Mouse (Mus musculus) embryo, embryonic 11 days (tissue): ENCODE measurements around the gene BC034090.

Source experiments
- DNase-seq: peaks from one replicate; pipeline ENCODE4 v3.0.0-alpha.2; 2015

Gene BC034090

GRCm38 (mm10) chr1:155213912-155214311, 30.3 kb downstream of the BC034090 start:
- no peak for DNase-seq

GRCm38 (mm10) chr1:155212936-155213774, 31.1 kb downstream of the BC034090 start:
- DNase-seq, result peak; percentile 65

GRCm38 (mm10) chr1:155212493-155212892, 31.8 kb downstream of the BC034090 start:
- DNase-seq, result peak; percentile 87

- DNase-seq, result no peak
Measured at GRCm38 (mm10) chr1:155212081-155212480, 32.2 kb downstream of the BC034090 start.

GRCm38 (mm10) chr1:155211017-155211416, 33.2 kb downstream of the BC034090 start:
- peak; percentile 48 for DNase-seq

- no peak for DNase-seq
Measured at GRCm38 (mm10) chr1:155210011-155210763, 34.1 kb downstream of the BC034090 start.

- DNase-seq, result no peak
Measured at GRCm38 (mm10) chr1:155207859-155208258, 36.4 kb downstream of the BC034090 start.

GRCm38 (mm10) chr1:155205822-155206660, 38.2 kb downstream of the BC034090 start:
- DNase-seq, result no peak

- DNase-seq, result no peak
Measured at GRCm38 (mm10) chr1:155205311-155205710, 38.9 kb downstream of the BC034090 start.

- no peak for DNase-seq
Measured at GRCm38 (mm10) chr1:155204560-155205162, 39.6 kb downstream of the BC034090 start.

- no peak for DNase-seq
Measured at GRCm38 (mm10) chr1:155203954-155204353, 40.3 kb downstream of the BC034090 start.

- no peak for DNase-seq
Measured at GRCm38 (mm10) chr1:155203101-155203500, 41.1 kb downstream of the BC034090 start.

GRCm38 (mm10) chr1:155202472-155202871, 41.8 kb downstream of the BC034090 start:
- DNase-seq, result no peak

- no peak for DNase-seq
Measured at GRCm38 (mm10) chr1:155201914-155202313, 42.3 kb downstream of the BC034090 start.

- DNase-seq, result no peak
Measured at GRCm38 (mm10) chr1:155201373-155201879, 42.8 kb downstream of the BC034090 start.

- DNase-seq, result no peak
Measured at GRCm38 (mm10) chr1:155200967-155201366, 43.3 kb downstream of the BC034090 start.

- no peak for DNase-seq
Measured at GRCm38 (mm10) chr1:155199522-155199921, 44.7 kb downstream of the BC034090 start.

GRCm38 (mm10) chr1:155196691-155197090, 47.6 kb downstream of the BC034090 start:
- no peak for DNase-seq

- no peak for DNase-seq
Measured at GRCm38 (mm10) chr1:155192805-155193368, 51.4 kb downstream of the BC034090 start.

GRCm38 (mm10) chr1:155191671-155192070, 52.6 kb downstream of the BC034090 start:
- DNase-seq, result no peak

GRCm38 (mm10) chr1:155191219-155191618, 53.0 kb downstream of the BC034090 start:
- DNase-seq, result no peak

- DNase-seq, result no peak
Measured at GRCm38 (mm10) chr1:155188656-155189055, 55.6 kb downstream of the BC034090 start.
